Mouse (Mus musculus): ENCODE results near the gene Tmprss13.

The Tmprss13 gene

DNA sequence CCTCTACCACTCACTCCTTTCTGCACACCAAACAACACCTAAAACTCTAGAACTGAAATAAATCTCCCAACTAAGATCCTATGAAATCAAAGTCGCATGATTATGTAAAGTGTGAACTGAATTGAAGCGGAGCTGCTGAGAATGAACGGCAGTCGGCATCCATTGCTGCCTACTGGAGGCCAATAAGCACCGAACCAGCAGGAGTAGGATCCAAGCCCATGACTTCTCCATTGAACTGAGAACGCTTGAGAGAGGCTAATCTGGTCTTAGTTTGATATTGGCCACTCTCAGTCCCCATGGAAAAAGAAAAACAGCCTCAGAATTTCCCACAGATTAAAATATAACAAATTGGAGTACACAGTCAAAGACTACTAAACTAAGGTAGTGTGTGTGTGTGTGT, 65.0 kb downstream of the Tmprss13 start:
- no peak for DNase-seq

DNA sequence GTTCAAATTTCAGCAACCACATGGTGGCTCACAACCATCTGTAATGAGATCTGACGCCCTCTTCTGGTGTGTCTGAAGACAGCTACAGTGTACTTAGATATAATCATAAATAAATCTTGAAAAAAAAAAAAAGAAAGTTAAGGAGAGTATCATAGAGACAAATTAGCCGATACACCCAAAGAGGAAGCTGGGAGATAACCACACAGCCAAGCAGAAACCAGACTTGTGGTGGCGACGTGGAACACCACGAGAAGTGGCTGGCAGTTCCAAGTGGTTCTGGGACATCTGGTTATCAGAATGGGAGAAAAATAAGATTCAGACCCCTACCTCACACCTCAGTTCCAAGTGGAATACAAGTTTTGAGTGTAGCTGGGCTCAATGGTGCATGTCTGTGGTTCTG, 67.8 kb downstream of the Tmprss13 start:
- no peak for DNase-seq

DNA sequence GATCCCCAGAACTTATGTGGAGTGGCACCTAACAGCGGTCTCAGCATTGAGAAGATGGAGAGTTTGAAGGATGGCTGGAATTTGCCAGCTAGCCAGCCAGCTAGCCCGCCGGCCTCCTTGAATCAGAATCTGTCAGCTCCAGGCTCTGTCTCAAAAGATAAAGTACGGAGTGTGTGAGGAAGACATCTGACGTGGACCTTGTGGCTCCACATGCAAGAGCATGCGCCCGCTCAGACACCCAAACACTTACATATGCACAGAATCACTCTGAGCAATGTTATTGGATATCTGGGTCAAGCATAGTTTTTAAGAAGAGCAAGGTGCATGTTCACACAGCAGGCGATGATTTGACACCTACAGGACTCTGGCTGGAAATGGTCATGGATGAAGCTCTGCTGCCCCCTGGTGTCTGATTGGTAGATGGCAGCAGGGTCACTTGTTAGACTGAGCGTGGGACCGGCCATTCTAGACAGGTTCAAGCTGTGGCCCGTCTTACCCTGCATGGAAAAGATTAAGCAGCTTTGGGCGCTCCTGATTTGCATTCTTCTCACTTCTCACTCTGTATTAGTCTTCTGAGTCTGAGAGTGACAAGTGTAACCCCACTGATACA, 69.6 kb downstream of the Tmprss13 start:
- peak; percentile 81 for DNase-seq

DNA sequence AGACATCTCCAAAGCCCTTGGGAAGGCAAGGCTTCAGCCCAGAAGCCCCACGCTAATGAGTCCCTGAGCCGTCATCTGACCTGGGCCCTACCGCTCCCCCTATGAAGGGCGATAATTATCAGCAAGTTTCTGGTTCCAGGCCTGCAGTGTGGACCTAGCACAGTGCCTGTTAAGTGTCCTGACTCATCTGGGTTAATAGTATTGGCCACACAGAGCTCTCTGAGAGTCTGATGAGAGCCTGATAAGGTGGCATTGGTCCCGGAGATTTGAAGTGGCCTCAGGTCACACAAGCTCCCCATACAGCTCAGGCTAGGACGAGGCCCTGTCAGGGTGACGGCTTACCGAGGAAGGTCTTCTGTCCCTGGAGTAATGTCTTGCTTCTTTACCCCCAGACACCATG, 70.7 kb downstream of the Tmprss13 start:
- DNase-seq: no peak

DNA sequence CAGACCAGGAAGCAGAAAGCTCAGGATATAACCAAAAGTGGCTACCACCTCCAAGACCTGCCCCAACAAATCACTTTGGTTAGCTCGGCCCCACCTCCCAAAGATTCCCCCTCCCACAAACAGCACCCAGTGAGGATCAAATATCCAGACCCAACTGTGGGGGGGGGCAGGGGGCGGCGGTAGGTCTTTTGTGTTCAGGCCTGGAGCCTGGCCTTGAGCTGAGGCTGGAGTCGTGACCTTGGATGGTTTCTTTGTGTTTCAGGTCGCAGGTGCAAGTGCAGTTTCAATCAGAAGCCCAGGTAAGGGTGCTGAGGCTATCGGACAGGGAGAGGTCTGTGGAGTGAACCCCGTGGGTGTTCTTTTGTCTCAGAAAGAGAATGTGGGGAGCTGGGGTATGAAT, 72.4 kb downstream of the Tmprss13 start:
- DNase-seq: no peak

DNA sequence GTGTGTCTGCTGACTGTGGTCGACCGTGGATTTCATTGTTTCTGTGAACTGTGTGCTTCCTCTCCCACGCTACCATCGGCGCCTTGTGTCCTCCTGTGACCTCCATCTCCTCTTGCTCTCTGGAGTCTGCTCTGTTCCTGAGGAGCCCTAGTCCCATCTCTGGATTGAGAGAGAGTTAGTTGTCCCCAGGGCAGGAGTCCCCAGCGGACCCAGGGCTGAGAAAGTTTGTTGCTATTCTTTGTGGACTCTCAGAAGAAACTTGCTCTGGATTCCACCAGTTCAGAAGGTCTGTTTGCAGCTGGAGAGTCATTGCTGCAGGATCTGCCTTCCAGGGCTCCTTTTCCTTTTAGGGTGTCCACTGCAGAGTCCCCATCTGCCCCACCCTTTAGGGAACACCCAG, 76.3 kb downstream of the Tmprss13 start:
- DNase-seq: no peak

DNA sequence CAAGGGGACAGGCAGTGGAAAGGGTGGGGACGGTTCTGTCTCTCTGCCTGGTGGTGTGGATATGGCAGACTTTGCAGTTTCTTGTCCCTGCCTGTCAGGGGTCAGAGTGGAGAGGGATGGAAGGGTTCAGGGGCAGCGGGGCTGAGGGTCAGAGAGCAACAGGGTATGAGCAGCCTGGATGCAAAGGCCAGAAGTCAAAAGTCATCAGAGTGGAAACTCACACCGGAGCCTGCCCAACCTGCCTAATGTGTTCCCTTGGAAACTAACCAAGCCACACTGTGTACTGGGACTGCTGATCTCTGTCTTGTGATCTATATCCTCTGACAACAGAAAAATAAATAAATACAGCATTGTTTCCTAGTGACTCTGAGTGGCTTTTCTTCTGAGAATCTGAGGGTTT, 76.9 kb downstream of the Tmprss13 start:
- DNase-seq: no peak

Data from right cerebral cortex, adult 18-20 months (tissue).